Mouse (Mus musculus): ENCODE results near the gene Cotl1.

Gene Cotl1

GRCm38 (mm10) chr8:119821691-119822090 lies 18.7 kb downstream of the Cotl1 start:
- in situ Hi-C loops (cut with MboI; ENCODE audit: low sequenced_read_pairs), result no loop called here

GRCm38 (mm10) chr8:119819976-119820375 lies 20.4 kb downstream of the Cotl1 start:
- in situ Hi-C loops (cut with MboI; ENCODE audit: low sequenced_read_pairs), result no loop called here

GRCm38 (mm10) chr8:119819316-119819715 lies 21.0 kb downstream of the Cotl1 start:
- in situ Hi-C loops (cut with MboI; ENCODE audit: low sequenced_read_pairs), result no loop called here

- in situ Hi-C loops (cut with MboI; ENCODE audit: low sequenced_read_pairs), result no loop called here
Observed at GRCm38 (mm10) chr8:119817446-119817845, 22.9 kb downstream of the Cotl1 start.

GRCm38 (mm10) chr8:119816219-119816618 lies 24.1 kb downstream of the Cotl1 start:
- in situ Hi-C loops (cut with MboI; ENCODE audit: low sequenced_read_pairs), result no loop called here

GRCm38 (mm10) chr8:119812650-119813431 lies 27.5 kb downstream of the Cotl1 start:
- in situ Hi-C loops (cut with MboI; ENCODE audit: low sequenced_read_pairs), result no loop called here

GRCm38 (mm10) chr8:119811925-119812324 lies 28.4 kb downstream of the Cotl1 start:
- in situ Hi-C loops (cut with MboI; ENCODE audit: low sequenced_read_pairs), result no loop called here

GRCm38 (mm10) chr8:119810953-119811499 lies 29.3 kb downstream of the Cotl1 start:
- in situ Hi-C loops (cut with MboI; ENCODE audit: low sequenced_read_pairs), result no loop called here

GRCm38 (mm10) chr8:119810127-119810868 lies 30.0 kb downstream of the Cotl1 start:
- in situ Hi-C loops (cut with MboI; ENCODE audit: low sequenced_read_pairs), result no loop called here

GRCm38 (mm10) chr8:119809620-119810019 lies 30.7 kb downstream of the Cotl1 start:
- in situ Hi-C loops (cut with MboI; ENCODE audit: low sequenced_read_pairs), result no loop called here

GRCm38 (mm10) chr8:119807687-119808086 lies 32.7 kb downstream of the Cotl1 start:
- in situ Hi-C loops (cut with MboI; ENCODE audit: low sequenced_read_pairs), result no loop called here

- in situ Hi-C loops (cut with MboI; ENCODE audit: low sequenced_read_pairs), result no loop called here
Observed at GRCm38 (mm10) chr8:119806422-119807263, 33.7 kb downstream of the Cotl1 start.

GRCm38 (mm10) chr8:119805275-119805674 lies 35.1 kb downstream of the Cotl1 start:
- in situ Hi-C loops (cut with MboI; ENCODE audit: low sequenced_read_pairs), result no loop called here

- in situ Hi-C loops (cut with MboI; ENCODE audit: low sequenced_read_pairs), result no loop called here
Observed at GRCm38 (mm10) chr8:119802592-119802991, 37.8 kb downstream of the Cotl1 start.

- in situ Hi-C loops (cut with MboI; ENCODE audit: low sequenced_read_pairs), result no loop called here
Observed at GRCm38 (mm10) chr8:119801168-119801567, 39.2 kb downstream of the Cotl1 start.

- in situ Hi-C loops (cut with MboI; ENCODE audit: low sequenced_read_pairs), result no loop called here
Observed at GRCm38 (mm10) chr8:119798965-119799264, 41.4 kb downstream of the Cotl1 start.

- in situ Hi-C loops (cut with MboI; ENCODE audit: low sequenced_read_pairs), result no loop called here
Observed at GRCm38 (mm10) chr8:119798170-119798964, 42.0 kb downstream of the Cotl1 start.

GRCm38 (mm10) chr8:119795651-119796050 lies 44.7 kb downstream of the Cotl1 start:
- in situ Hi-C loops (cut with MboI; ENCODE audit: low sequenced_read_pairs), result no loop called here

GRCm38 (mm10) chr8:119794689-119795088 lies 45.7 kb downstream of the Cotl1 start:
- in situ Hi-C loops (cut with MboI; ENCODE audit: low sequenced_read_pairs), result no loop called here

All from CH12F3 (cell line).